ENCODE assay signal across 21 mouse cellular contexts in genomic region chr8:112156656-112157055, GRCm38 (mm10).
A peak's percentile ranks its signal among the peaks of the same experiment; 100 is the strongest.
DNase-seq lines count a peak whose midpoint lies in the region; ATAC-seq and TF ChIP-seq lines count a peak whose summit lies in the region.
"Had no signal": no experiment of that assay in that cellular context is flagged by ENCODE, and none has a peak within 500 bp of the region (broad histone marks: within the 10 kb centered on the region; RNA-seq: fewer than 3 reads in every experiment).

No protein-coding gene starts in this region.

- no peaks in the 10 kb centered on the region for H3K27me3 ChIP-seq in heart, adult 2 months (ENCODE audit: control insufficient read depth, insufficient read depth, low read length)
- no peaks in the 10 kb centered on the region for H3K27me3 ChIP-seq in midbrain, embryonic 14.5 days (ENCODE audit: control insufficient read depth, insufficient read depth, low read length)
- H3K27me3 ChIP-seq in midbrain, embryonic 16.5 days (ENCODE audit: control insufficient read depth, insufficient read depth, low read depth, low read length) = no peaks in the 10 kb centered on the region
- no peaks in the 10 kb centered on the region for H3K27me3 ChIP-seq in hindbrain, postnatal 0 days (ENCODE audit: insufficient read depth, low read length)
- H3K27me3 ChIP-seq: CH12.LX; embryonic facial prominence, embryonic 13.5 days; heart, embryonic 13.5 days had no signal

- TF ChIP-seq POLR2A in heart, adult 2 months (IDR thresholded peaks at IDR 0.05; ENCODE audit: insufficient read depth, low read depth, low read length) = no peak

- no peaks in the 10 kb centered on the region for H3K9me3 ChIP-seq in midbrain, embryonic 14.5 days (ENCODE audit: control insufficient read depth, low read length)
- no peaks in the 10 kb centered on the region for H3K9me3 ChIP-seq in midbrain, embryonic 16.5 days (replicated peaks; ENCODE audit: control insufficient read depth, low read length, poor library complexity, severe bottlenecking)
- H3K9me3 ChIP-seq in hindbrain, postnatal 0 days (ENCODE audit: low read length) = no peaks in the 10 kb centered on the region
- H3K9me3 ChIP-seq: embryonic facial prominence, embryonic 13.5 days; heart, embryonic 13.5 days had no signal

- H3K36me3 ChIP-seq in heart, adult 2 months (ENCODE audit: control insufficient read depth, insufficient read depth, low read length) = no peaks in the 10 kb centered on the region
- no peaks in the 10 kb centered on the region for H3K36me3 ChIP-seq in midbrain, embryonic 14.5 days (ENCODE audit: control insufficient read depth, insufficient read depth, low read length)
- no peaks in the 10 kb centered on the region for H3K36me3 ChIP-seq in midbrain, embryonic 16.5 days (ENCODE audit: control insufficient read depth, insufficient read depth, low read length)
- H3K36me3 ChIP-seq in hindbrain, postnatal 0 days (ENCODE audit: insufficient read depth, low read length) = no peaks in the 10 kb centered on the region
- H3K36me3 ChIP-seq: embryonic facial prominence, embryonic 13.5 days; heart, embryonic 13.5 days had no signal

- no peak for ATAC-seq in midbrain, embryonic 14.5 days (ENCODE audit: low FRiP score, low TSS enrichment)
- no peak for ATAC-seq in midbrain, embryonic 16.5 days
- 0 out of 2 replicates have a peak, but pooled peaks have one; percentile 24 for ATAC-seq in hindbrain, postnatal 0 days
- ATAC-seq: inflammation-experienced regulatory T-cells, adult 6 months; lung, postnatal 0 days had no signal

- DNase-seq in heart, adult 11 months = peak; percentile 35
- DNase-seq in heart, adult 2 months = no peak
- peak; percentile 23 for DNase-seq in midbrain, embryonic 14.5 days
- peak; percentile 45 for DNase-seq in hindbrain, postnatal 0 days (ENCODE audit: low spot score)
- DNase-seq in layer of hippocampus, postnatal 10 days (ENCODE audit: low spot score in 2 of 2) = no peak
- DNase-seq in spleen, adult 18-20 months = no peak
- DNase-seq: adrenal gland, postnatal 36 days; cerebellum, adult 2 months; cerebellum, postnatal 36 days; kidney, adult 2 months; kidney, postnatal 14 days; liver; right cerebral cortex, adult 18-20 months; thymus, postnatal 14 days had no signal

- H3K9ac ChIP-seq in heart, adult 2 months (ENCODE audit: low read depth, low read length) = no peak overlapping the region
- H3K9ac ChIP-seq in midbrain, embryonic 14.5 days (replicated peaks; ENCODE audit: low read length) = no peak overlapping the region
- H3K9ac ChIP-seq in midbrain, embryonic 16.5 days (ENCODE audit: low read depth, low read length) = no peak overlapping the region
- H3K9ac ChIP-seq in hindbrain, postnatal 0 days (replicated peaks; ENCODE audit: low read length) = no peak overlapping the region
- H3K9ac ChIP-seq: embryonic facial prominence, embryonic 13.5 days; heart, embryonic 13.5 days had no signal

- no peak overlapping the region for H3K27ac ChIP-seq in heart, adult 2 months
- H3K27ac ChIP-seq in midbrain, embryonic 14.5 days (replicated peaks; ENCODE audit: low read depth, low read length) = no peak overlapping the region
- no peak overlapping the region for H3K27ac ChIP-seq in midbrain, embryonic 16.5 days (ENCODE audit: low read length)
- H3K27ac ChIP-seq in hindbrain, postnatal 0 days = no peak overlapping the region
- H3K27ac ChIP-seq: embryonic facial prominence, embryonic 13.5 days; heart, embryonic 13.5 days; layer of hippocampus, adult 2 months had no signal

- TF ChIP-seq EP300 in heart, adult 2 months (IDR thresholded peaks at IDR 0.05; ENCODE audit: insufficient read depth, low read depth, low read length) = no peak

- no peak overlapping the region for H3K4me3 ChIP-seq in heart, adult 2 months
- no peak overlapping the region for H3K4me3 ChIP-seq in midbrain, embryonic 14.5 days (replicated peaks; ENCODE audit: low read depth, low read length)
- H3K4me3 ChIP-seq in midbrain, embryonic 16.5 days (ENCODE audit: low read depth, low read length) = no peak overlapping the region
- no peak overlapping the region for H3K4me3 ChIP-seq in hindbrain, postnatal 0 days (ENCODE audit: low read length)
- H3K4me3 ChIP-seq: embryonic facial prominence, embryonic 13.5 days; heart, embryonic 13.5 days; layer of hippocampus, adult 2 months had no signal

- no peak for TF ChIP-seq CTCF in heart, adult 2 months (IDR thresholded peaks at IDR 0.05)
- no peak for TF ChIP-seq CTCF in hindbrain, postnatal 0 days (IDR thresholded peaks at IDR 0.05; ENCODE audit: low read depth)

- H3K4me2 ChIP-seq in midbrain, embryonic 14.5 days (ENCODE audit: low read length) = no peak overlapping the region
- no peak overlapping the region for H3K4me2 ChIP-seq in midbrain, embryonic 16.5 days (ENCODE audit: low read length)
- no peak overlapping the region for H3K4me2 ChIP-seq in hindbrain, postnatal 0 days (ENCODE audit: low read depth, low read length)
- H3K4me2 ChIP-seq: embryonic facial prominence, embryonic 13.5 days; heart, embryonic 13.5 days had no signal

- no peaks in the 10 kb centered on the region for H3K4me1 ChIP-seq in heart, adult 2 months (ENCODE audit: control insufficient read depth, insufficient read depth, low read length)
- H3K4me1 ChIP-seq in midbrain, embryonic 14.5 days (ENCODE audit: control insufficient read depth, insufficient read depth, low read length) = no peaks in the 10 kb centered on the region
- no peaks in the 10 kb centered on the region for H3K4me1 ChIP-seq in midbrain, embryonic 16.5 days (ENCODE audit: control insufficient read depth, insufficient read depth, low read length)
- no peaks in the 10 kb centered on the region for H3K4me1 ChIP-seq in hindbrain, postnatal 0 days (ENCODE audit: insufficient read depth, low read length)
- H3K4me1 ChIP-seq: embryonic facial prominence, embryonic 13.5 days; heart, embryonic 13.5 days had no signal

- 82% methylated on average over 7 of the region's 7 CpGs for WGBS in heart, adult 2 months
- WGBS in midbrain, embryonic 14.5 days = 22% methylated on average over 7 of the region's 7 CpGs
- 26% methylated on average over 7 of the region's 7 CpGs for whole genome bisulfite sequencing in midbrain, embryonic 16.5 days
- WGBS in hindbrain, postnatal 0 days = 24% methylated on average over 7 of the region's 7 CpGs

- no peaks in the 10 kb centered on the region for H3K79me2 ChIP-seq in heart, adult 2 months (replicated peaks; ENCODE audit: control insufficient read depth, insufficient read depth, low read length)

- intact Hi-C loops in heart, adult 2 months (cut with DNase I) = no loop called here

Comparison
In these comparisons a context has a peak if more than half of its experiments do, and no peak if none do; other contexts are left out.
1. DNase-seq: peak in heart, adult 11 months (single experiment), midbrain, embryonic 14.5 days (single experiment) and hindbrain, postnatal 0 days (single experiment); none in heart, adult 2 months (0 of 2), layer of hippocampus, postnatal 10 days (0 of 2) and spleen, adult 18-20 months (0 of 2).